Mouse (Mus musculus): ENCODE data around the gene Ubb. TPM values are rescaled to one million over a fixed set of nuclear protein-coding genes. Genes with fewer than 3 reads are reported as not detected.

Gene Ubb
- polyA plus RNA-seq, 1 experiment from 2014 or later = 3,322 TPM

- Histone ChIP-seq H3K4me3 (peak overlapping the region; percentile 90), H3K27me3 (ENCODE audit: low read depth, poor library complexity, severe bottlenecking) (peaks cover 27% of the 10 kb centered on the region), H3K27ac (replicated peaks) (peak overlapping the region; percentile 95), H3K9me3 (replicated peaks) (no peaks in the 10 kb centered on the region), H3K36me3 (peaks cover 22% of the 10 kb centered on the region), H3K4me1 (peaks cover 23% of the 10 kb centered on the region)
- DNase-seq (ENCODE audit: low spot score) = peak; percentile 73
- under 1% methylated on average over 73 of the region's 73 CpGs for WGBS
These were observed 12.5 kb upstream of the Ubb start for GRCm38 (mm10) chr11:62538321-62539088.

DNA sequence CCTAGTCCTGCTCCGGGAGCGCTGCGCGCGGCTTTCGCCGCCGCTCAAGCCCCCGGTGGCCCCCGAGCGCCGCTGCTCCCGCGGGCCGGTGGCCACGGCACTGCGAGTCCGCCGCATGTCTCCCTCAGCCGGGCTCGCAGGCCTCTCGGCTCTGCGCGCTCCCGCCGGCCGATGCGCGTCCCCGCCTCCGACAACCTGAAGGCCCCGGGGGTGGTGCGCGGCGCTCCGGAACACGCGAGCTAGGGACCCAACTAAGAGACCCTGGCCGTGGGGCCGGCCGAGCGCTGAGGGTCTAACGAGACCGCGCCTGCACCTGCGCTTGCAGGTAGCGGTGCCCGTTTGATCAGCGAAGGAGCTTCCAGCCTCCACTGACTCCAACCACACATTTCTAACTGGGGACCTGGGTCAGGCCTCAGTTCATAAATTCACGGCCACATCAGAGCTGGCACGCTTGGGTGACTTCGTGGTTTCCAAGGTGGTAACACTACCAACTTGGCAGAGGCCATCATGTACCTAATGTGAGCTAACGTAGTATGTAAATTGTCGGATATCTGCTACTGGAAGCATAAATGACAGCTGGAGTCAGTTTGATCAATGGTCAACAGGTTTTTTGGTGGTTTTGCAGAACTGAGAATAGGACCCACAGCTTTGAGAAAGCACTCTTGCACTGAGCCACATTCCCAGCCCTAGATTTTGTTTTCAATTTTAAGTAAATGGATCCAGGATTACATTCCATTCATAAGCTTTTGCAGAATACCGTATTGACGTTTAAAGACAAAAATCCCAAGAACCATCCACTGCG lies 11.7 kb upstream of the Ubb start, which contains the start of gene Cenpv:
Gene Cenpv, minus strand, starts transcription at position 173 of the 802 bp plus-strand sequence.
- Histone ChIP-seq H3K36me3 (peaks cover 15% of the 10 kb centered on the region; the same call in 1 of the 2 replicates), H3K4me1 (peaks cover 23% of the 10 kb centered on the region), H3K4me3 (peak within 1 kb of the TSS; percentile 90), H3K27me3 (ENCODE audit: low read depth, poor library complexity, severe bottlenecking) (peaks cover 27% of the 10 kb centered on the region), H3K9me3 (replicated peaks) (no peaks in the 10 kb centered on the region), H3K27ac (replicated peaks) (peak within 1 kb of the TSS; percentile 95)
- no peak for DNase-seq (ENCODE audit: low spot score)
- WGBS = 6% methylated on average over 56 of the region's 57 CpGs

DNA sequence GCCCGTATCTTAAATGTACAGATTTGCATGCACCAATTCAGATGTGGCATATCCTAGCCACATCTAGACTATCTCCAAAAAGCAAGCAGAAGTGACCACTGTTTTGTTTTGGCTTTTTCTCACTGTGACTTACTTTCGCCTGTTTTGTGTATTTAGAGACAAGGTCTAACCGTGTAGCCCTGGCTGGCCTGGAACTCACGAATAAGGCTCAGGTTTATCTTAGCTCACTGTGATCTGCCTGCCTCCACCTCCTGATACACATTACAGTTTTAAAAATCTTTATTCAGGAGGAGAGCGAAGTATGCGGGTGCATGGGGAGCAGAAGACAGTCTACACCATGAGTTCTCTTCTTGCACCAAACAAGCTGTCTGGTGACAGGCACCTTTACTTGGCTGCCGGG lies 10.8 kb upstream of the Ubb start:
- no peak overlapping the region for H3K4me3 ChIP-seq
- no peak overlapping the region for H3K27ac ChIP-seq (replicated peaks)
- peaks cover 27% of the 10 kb centered on the region for H3K27me3 ChIP-seq (ENCODE audit: low read depth, poor library complexity, severe bottlenecking)
- H3K9me3 ChIP-seq (replicated peaks) = no peaks in the 10 kb centered on the region
- no peak for DNase-seq (ENCODE audit: low spot score)
- peaks cover 23% of the 10 kb centered on the region for H3K4me1 ChIP-seq
- peaks cover 10% of the 10 kb centered on the region; the same call in 1 of the 2 replicates for H3K36me3 ChIP-seq
- 85% methylated on average over 7 of the region's 7 CpGs for WGBS

- WGBS = 88% methylated on average over 2 of the region's 2 CpGs
- Histone ChIP-seq H3K36me3 (0 out of 2 replicates have a peak, but pooled peaks cover 3% of the 10 kb centered on the region), H3K4me1 (peaks cover 23% of the 10 kb centered on the region), H3K27ac (replicated peaks) (no peak overlapping the region), H3K27me3 (ENCODE audit: low read depth, poor library complexity, severe bottlenecking) (peaks cover 27% of the 10 kb centered on the region), H3K9me3 (replicated peaks) (no peaks in the 10 kb centered on the region), H3K4me3 (no peak overlapping the region)
- no peak for DNase-seq (ENCODE audit: low spot score)
These were observed 10.0 kb upstream of the Ubb start for GRCm38 (mm10) chr11:62540969-62541368.

- 85% methylated on average over 8 of the region's 8 CpGs for WGBS
- peaks cover 27% of the 10 kb centered on the region for H3K27me3 ChIP-seq (ENCODE audit: low read depth, poor library complexity, severe bottlenecking)
These were observed 9.4 kb upstream of the Ubb start for GRCm38 (mm10) chr11:62541581-62541980.

GRCm38 (mm10) chr11:62543991-62544390 lies 7.0 kb upstream of the Ubb start:
- Histone ChIP-seq H3K27me3 (ENCODE audit: low read depth, poor library complexity, severe bottlenecking) (peaks cover 16% of the 10 kb centered on the region), H3K4me3 (no peak overlapping the region), H3K27ac (replicated peaks) (no peak overlapping the region), H3K36me3 (0 out of 2 replicates have a peak, but pooled peaks cover 3% of the 10 kb centered on the region), H3K9me3 (replicated peaks) (no peaks in the 10 kb centered on the region), H3K4me1 (peaks cover 5% of the 10 kb centered on the region)
- WGBS = 89% methylated on average over 3 of the region's 3 CpGs
- DNase-seq (ENCODE audit: low spot score) = no peak

More at GRCm38 (mm10) chr11:62541581-62541980, 9.4 kb upstream of the Ubb start:
- H3K4me1 ChIP-seq = peaks cover 23% of the 10 kb centered on the region
- H3K4me3 ChIP-seq = no peak overlapping the region
- no peak for DNase-seq (ENCODE audit: low spot score)
- no peaks in the 10 kb centered on the region for H3K9me3 ChIP-seq (replicated peaks)
- no peak overlapping the region for H3K27ac ChIP-seq (replicated peaks)
- 0 out of 2 replicates have a peak, but pooled peaks cover 3% of the 10 kb centered on the region for H3K36me3 ChIP-seq

DNA sequence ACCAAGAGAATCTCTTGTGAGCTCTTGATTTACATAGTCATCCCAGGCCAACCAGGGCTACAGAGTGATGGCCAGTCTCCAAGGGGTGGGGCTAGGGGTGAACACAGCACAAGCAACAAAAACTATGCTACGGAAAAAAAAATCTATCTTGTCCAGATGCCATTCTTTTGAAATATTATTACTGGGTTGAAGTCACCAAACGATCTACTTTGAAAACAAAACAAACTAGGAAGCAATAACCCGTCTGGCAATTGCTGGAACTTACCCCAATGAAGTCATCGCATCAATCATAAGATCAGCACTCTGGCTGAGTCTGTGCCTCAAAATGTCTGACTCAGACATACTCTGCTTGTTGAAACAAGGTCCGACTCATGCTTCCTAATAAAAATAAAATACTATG lies 1.2 kb upstream of the Ubb start:
- Histone ChIP-seq H3K4me1 (peaks cover 33% of the 10 kb centered on the region), H3K36me3 (peaks cover 21% of the 10 kb centered on the region), H3K27ac (replicated peaks) (peak overlapping the region; percentile 96), H3K27me3 (ENCODE audit: low read depth, poor library complexity, severe bottlenecking) (no peaks in the 10 kb centered on the region), H3K4me3 (peak overlapping the region; percentile 61), H3K9me3 (replicated peaks) (no peaks in the 10 kb centered on the region)
- 42% methylated on average over 5 of the region's 5 CpGs for WGBS
- DNase-seq (ENCODE audit: low spot score) = no peak

DNA sequence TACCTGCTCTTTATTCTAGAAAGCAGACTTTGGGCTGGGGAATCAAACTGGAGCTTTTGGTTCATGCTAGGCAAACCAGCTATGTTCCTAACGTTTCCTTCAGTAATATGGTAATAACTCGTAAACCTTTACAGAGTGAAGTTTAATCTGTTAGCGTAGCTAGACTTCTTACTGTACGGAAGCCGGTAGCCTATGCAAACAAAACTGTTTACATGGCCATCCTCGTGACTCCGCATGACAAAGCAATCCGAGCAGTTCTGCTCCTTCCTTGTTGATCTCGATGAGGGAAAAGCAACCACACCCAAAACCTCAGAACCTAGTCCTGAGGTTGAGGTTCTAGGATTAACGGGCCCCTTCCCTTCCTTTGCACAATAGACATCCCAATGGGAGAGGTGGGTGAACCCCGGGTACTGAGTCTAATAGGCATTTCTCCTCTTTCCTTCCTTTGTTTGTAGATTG lies 715 bp upstream of the Ubb start:
- WGBS = 10% methylated on average over 11 of the region's 11 CpGs
- peaks cover 26% of the 10 kb centered on the region for H3K36me3 ChIP-seq
- H3K27me3 ChIP-seq (ENCODE audit: low read depth, poor library complexity, severe bottlenecking) = no peaks in the 10 kb centered on the region
- peak overlapping the region; percentile 61 for H3K4me3 ChIP-seq
- H3K27ac ChIP-seq (replicated peaks) = peak overlapping the region; percentile 96
- peaks cover 37% of the 10 kb centered on the region for H3K4me1 ChIP-seq
- H3K9me3 ChIP-seq (replicated peaks) = no peaks in the 10 kb centered on the region
- no peak for DNase-seq (ENCODE audit: low spot score)

DNA sequence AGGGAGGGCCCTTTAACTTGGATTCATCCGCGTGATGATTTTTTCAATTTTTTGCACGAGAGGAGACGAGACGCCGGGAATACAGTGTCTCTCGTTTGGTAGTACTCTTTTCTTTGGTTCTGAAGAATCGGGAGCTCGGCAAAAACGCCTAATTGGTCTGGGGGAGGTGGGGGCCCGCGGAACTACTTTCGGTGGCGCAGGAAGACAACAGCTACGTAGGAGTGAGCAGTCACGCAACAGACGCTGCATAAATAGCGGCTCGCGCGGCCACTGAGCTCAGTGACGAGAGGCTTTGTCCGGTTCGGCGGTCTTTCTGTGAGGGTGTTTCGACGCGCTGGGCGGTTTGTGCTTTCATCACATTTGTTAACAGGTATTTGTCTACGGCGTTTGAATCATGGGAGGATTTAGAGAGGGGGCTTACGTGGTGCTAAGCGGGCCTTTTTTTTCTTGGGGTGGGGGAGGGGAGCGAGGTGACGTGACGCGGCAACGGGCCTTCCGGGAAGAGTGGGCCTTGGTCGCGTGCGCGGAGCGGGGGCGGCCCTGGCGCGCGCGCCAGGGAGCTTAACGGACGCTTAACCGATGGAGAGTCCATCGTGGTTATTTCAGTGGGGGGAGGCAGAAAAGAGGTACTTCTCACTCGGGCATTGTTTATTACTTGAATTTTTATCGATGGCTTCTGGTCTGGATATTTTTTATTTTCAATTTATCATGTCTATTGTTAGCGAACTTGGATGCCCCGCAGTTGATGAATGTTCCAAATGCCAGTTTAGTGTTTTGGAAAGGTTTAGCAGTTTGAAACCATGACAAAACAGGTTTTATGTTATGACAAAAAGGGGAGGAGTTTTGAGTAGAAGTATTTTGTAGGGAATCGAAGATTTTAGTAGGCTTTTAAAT lies 502 bp downstream of the Ubb start:
- peaks cover 37% of the 10 kb centered on the region for H3K4me1 ChIP-seq
- DNase-seq (ENCODE audit: low spot score) = peak; percentile 89
- under 1% methylated on average over 58 of the region's 58 CpGs for WGBS
- H3K9me3 ChIP-seq (replicated peaks) = no peaks in the 10 kb centered on the region
- peaks cover 35% of the 10 kb centered on the region for H3K36me3 ChIP-seq
- peak overlapping the region; percentile 61 for H3K4me3 ChIP-seq
- peak overlapping the region; percentile 96 for H3K27ac ChIP-seq (replicated peaks)
- H3K27me3 ChIP-seq (ENCODE audit: low read depth, poor library complexity, severe bottlenecking) = no peaks in the 10 kb centered on the region

DNA sequence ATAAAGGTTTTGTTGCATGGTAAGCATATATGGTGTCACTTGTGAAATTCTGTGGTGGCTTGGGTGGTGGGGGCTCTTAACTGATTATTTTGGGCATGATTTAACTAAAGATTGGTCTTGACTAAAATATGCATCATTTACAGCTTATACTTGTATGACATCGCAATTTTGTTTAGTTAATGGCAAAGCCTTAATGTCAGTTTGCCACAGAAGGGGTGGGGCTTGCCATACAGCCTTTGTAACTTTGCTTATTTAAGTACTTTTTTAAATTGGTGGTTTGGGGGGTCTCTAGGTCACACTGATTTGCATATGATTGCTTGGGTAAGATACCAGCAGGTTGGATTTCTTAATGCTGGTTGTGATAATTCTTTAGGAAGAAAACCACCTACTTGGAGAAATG lies 2.2 kb downstream of the Ubb start:
- Histone ChIP-seq H3K27ac (replicated peaks) (no peak overlapping the region), H3K4me3 (peak overlapping the region; percentile 61), H3K27me3 (ENCODE audit: low read depth, poor library complexity, severe bottlenecking) (no peaks in the 10 kb centered on the region), H3K36me3 (peaks cover 35% of the 10 kb centered on the region), H3K4me1 (peaks cover 37% of the 10 kb centered on the region), H3K9me3 (replicated peaks) (no peaks in the 10 kb centered on the region)
- WGBS = 51% methylated on average over 1 of the region's 1 CpGs
- no peak for DNase-seq (ENCODE audit: low spot score)

DNA sequence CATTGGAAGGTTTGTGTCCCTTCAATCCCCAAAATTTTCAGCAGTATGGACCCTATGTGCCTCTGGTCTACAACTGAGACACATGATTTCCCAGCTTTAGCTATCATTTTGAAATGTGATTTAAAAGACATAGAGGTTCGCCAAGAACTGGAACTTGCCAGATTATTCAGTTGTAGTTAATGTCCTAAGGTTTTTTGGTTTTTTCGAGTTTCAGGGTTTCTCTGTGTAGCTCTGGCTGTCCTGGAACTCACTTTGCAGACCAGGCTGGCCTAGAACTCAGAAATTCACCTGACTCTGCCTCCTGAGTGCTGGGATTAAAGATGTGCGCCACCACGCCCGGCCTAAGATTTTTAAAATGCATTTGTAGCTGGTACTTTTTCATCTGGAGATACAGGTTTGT lies 2.7 kb downstream of the Ubb start:
- H3K27me3 ChIP-seq (ENCODE audit: low read depth, poor library complexity, severe bottlenecking) = no peaks in the 10 kb centered on the region
- DNase-seq (ENCODE audit: low spot score) = no peak
- WGBS = 84% methylated on average over 5 of the region's 5 CpGs
- H3K4me1 ChIP-seq = peaks cover 37% of the 10 kb centered on the region
- H3K4me3 ChIP-seq = peak overlapping the region; percentile 61
- H3K36me3 ChIP-seq = peaks cover 35% of the 10 kb centered on the region
- H3K27ac ChIP-seq (replicated peaks) = no peak overlapping the region
- no peaks in the 10 kb centered on the region for H3K9me3 ChIP-seq (replicated peaks)
